ENCODE assay signal across 11 mouse cellular contexts in genomic region chr19:24845007-24845546, GRCm38 (mm10). TPM values are rescaled to one million over a fixed set of nuclear protein-coding genes. Genes with fewer than 3 reads are reported as not detected.
A peak's percentile ranks its signal among the peaks of the same experiment; 100 is the strongest.
DNase-seq lines count a peak whose midpoint lies in the region; ATAC-seq lines count a peak whose summit lies in the region.
"Had no signal": no experiment of that assay in that cellular context is flagged by ENCODE, and none has a peak within 500 bp of the region (broad histone marks: within the 10 kb centered on the region; RNA-seq: fewer than 3 reads in every experiment).

No protein-coding gene starts in this region.

- peaks cover 15% of the 10 kb centered on the region for H3K4me1 ChIP-seq in lung, embryonic 16.5 days (replicated peaks; ENCODE audit: control insufficient read depth, insufficient read depth, low read length)
- peaks cover 8% of the 10 kb centered on the region for H3K4me1 ChIP-seq in forebrain, embryonic 14.5 days (ENCODE audit: control insufficient read depth, insufficient read depth, low read length)
- H3K4me1 ChIP-seq in stomach, embryonic 16.5 days (ENCODE audit: control insufficient read depth, insufficient read depth, low read length) = peaks cover 34% of the 10 kb centered on the region

- WGBS in lung, embryonic 16.5 days = 21% methylated on average over 7 of the region's 7 CpGs
- WGBS in forebrain, embryonic 14.5 days = 34% methylated on average over 7 of the region's 7 CpGs
- WGBS in stomach, embryonic 16.5 days = 20% methylated on average over 7 of the region's 7 CpGs

- no peaks in the 10 kb centered on the region for H3K9me3 ChIP-seq in lung, embryonic 16.5 days (ENCODE audit: control insufficient read depth, low read length)
- H3K9me3 ChIP-seq in forebrain, embryonic 14.5 days (replicated peaks; ENCODE audit: control insufficient read depth, low read length) = no peaks in the 10 kb centered on the region
- no peaks in the 10 kb centered on the region for H3K9me3 ChIP-seq in stomach, embryonic 16.5 days (replicated peaks; ENCODE audit: control insufficient read depth, low read length)

- no peak overlapping the region for H3K4me3 ChIP-seq in lung, embryonic 16.5 days (ENCODE audit: low read length)
- no peak overlapping the region for H3K4me3 ChIP-seq in forebrain, embryonic 14.5 days (ENCODE audit: low read depth, low read length)
- H3K4me3 ChIP-seq in stomach, embryonic 16.5 days (replicated peaks; ENCODE audit: low read length) = no peak overlapping the region

- no peaks in the 10 kb centered on the region for H3K27me3 ChIP-seq in lung, embryonic 16.5 days (ENCODE audit: control insufficient read depth, insufficient read depth, low read depth, low read length)
- H3K27me3 ChIP-seq in forebrain, embryonic 14.5 days (replicated peaks; ENCODE audit: control insufficient read depth, insufficient read depth, low read length) = no peaks in the 10 kb centered on the region
- H3K27me3 ChIP-seq in stomach, embryonic 16.5 days (ENCODE audit: control insufficient read depth, insufficient read depth, low read length) = no peaks in the 10 kb centered on the region

- 0 out of 2 replicates have a peak overlapping the region, but pooled peaks have one; percentile 33 for H3K27ac ChIP-seq in lung, embryonic 16.5 days (ENCODE audit: low read length)
- no peak overlapping the region for H3K27ac ChIP-seq in forebrain, embryonic 14.5 days (ENCODE audit: low read depth, low read length)
- peak overlapping the region; percentile 75 for H3K27ac ChIP-seq in stomach, embryonic 16.5 days (ENCODE audit: low read length)

- DNase-seq in lung, adult 18-20 months = no peak
- peak; percentile 81 for DNase-seq in forebrain, embryonic 14.5 days (ENCODE audit: low spot score)
- peak; percentile 10 for DNase-seq in lung, postnatal 10 days
- no peak for DNase-seq in left cerebral cortex, postnatal 14 days (ENCODE audit: low spot score in 2 of 2)
- DNase-seq in frontal cortex, postnatal 25 days (ENCODE audit: low spot score in 2 of 2) = no peak
- DNase-seq: adrenal gland, postnatal 36 days had no signal

- peak overlapping the region; percentile 21; the same call in 1 of the 2 replicates for H3K4me2 ChIP-seq in lung, embryonic 16.5 days (ENCODE audit: low read depth, low read length)
- no peak overlapping the region for H3K4me2 ChIP-seq in forebrain, embryonic 14.5 days (ENCODE audit: low read length)
- H3K4me2 ChIP-seq in stomach, embryonic 16.5 days (ENCODE audit: low read depth, low read length) = peak overlapping the region; percentile 4; the same call in 1 of the 2 replicates

- intact Hi-C loops in left cerebral cortex, postnatal 14 days (cut with DNase I) = no loop called here

- peak; percentile 87 for ATAC-seq in lung, embryonic 16.5 days (ENCODE audit: low read depth)
- peak; percentile 83 for ATAC-seq in forebrain, embryonic 14.5 days
- ATAC-seq in stomach, embryonic 16.5 days (ENCODE audit: insufficient read depth, low FRiP score) = peak; percentile 84
- ATAC-seq in cerebellum, adult (ENCODE audit: insufficient number of reproducible peaks, low FRiP score, low TSS enrichment) = no peak

- no peak overlapping the region for H3K9ac ChIP-seq in lung, embryonic 16.5 days (ENCODE audit: low read length)
- H3K9ac ChIP-seq in forebrain, embryonic 14.5 days (ENCODE audit: low read length) = no peak overlapping the region
- H3K9ac ChIP-seq in stomach, embryonic 16.5 days (ENCODE audit: low read length) = no peak overlapping the region

- 0 out of 2 replicates have a peak, but pooled peaks cover 2% of the 10 kb centered on the region for H3K36me3 ChIP-seq in lung, embryonic 16.5 days (ENCODE audit: control insufficient read depth, insufficient read depth, low read length)
- H3K36me3 ChIP-seq in forebrain, embryonic 14.5 days (ENCODE audit: control insufficient read depth, insufficient read depth, low read length) = no peaks in the 10 kb centered on the region
- no peaks in the 10 kb centered on the region for H3K36me3 ChIP-seq in stomach, embryonic 16.5 days (ENCODE audit: control insufficient read depth, insufficient read depth, low read length)

RNA-seq across cellular contexts. Expression of gene Pgm5, which starts 16.6 kb away (rescaled TPM):
- 2.5 and 2.9 TPM in 2 replicates for polyA plus RNA-seq in lung, embryonic 16.5 days (2015; fragmentation: Nextera tagmentation; extraction: Ambion mirVana)
- polyA plus RNA-seq in forebrain, embryonic 14.5 days (2014; fragmentation: Nextera tagmentation; extraction: Ambion mirVana) = 0.25 and 0.36 TPM in 2 replicates
- polyA plus RNA-seq in stomach, embryonic 16.5 days (2015; fragmentation: Nextera tagmentation; extraction: Ambion mirVana) = 7.3 and 10.5 TPM in 2 replicates
- total RNA-seq in left cerebral cortex, postnatal 14 days (2021) = 1 to 10 TPM; 3.3 TPM

RNA-seq across cellular contexts. Expression of gene Gm10053, which starts 30.4 kb away (rescaled TPM):
- 175 and 190 TPM in 2 replicates for polyA plus RNA-seq in lung, embryonic 16.5 days (2015; fragmentation: Nextera tagmentation; extraction: Ambion mirVana)
- 238 and 267 TPM in 2 replicates for polyA plus RNA-seq in forebrain, embryonic 14.5 days (2014; fragmentation: Nextera tagmentation; extraction: Ambion mirVana)
- polyA plus RNA-seq in stomach, embryonic 16.5 days (2015; fragmentation: Nextera tagmentation; extraction: Ambion mirVana) = 239 and 241 TPM in 2 replicates
- total RNA-seq in left cerebral cortex, postnatal 14 days (2021) = 100 to 1,000 TPM; 249 to 252 TPM

RNA-seq across cellular contexts. Expression of gene Foxd4, which starts 55.9 kb away (rescaled TPM):
- not detected in 2 replicates for polyA plus RNA-seq in lung, embryonic 16.5 days (2015; fragmentation: Nextera tagmentation; extraction: Ambion mirVana)
- not detected in 2 replicates for polyA plus RNA-seq in forebrain, embryonic 14.5 days (2014; fragmentation: Nextera tagmentation; extraction: Ambion mirVana)
- 0.10 TPM in 1 of 2 replicates, not detected in the other for polyA plus RNA-seq in stomach, embryonic 16.5 days (2015; fragmentation: Nextera tagmentation; extraction: Ambion mirVana)
- not detected for total RNA-seq in left cerebral cortex, postnatal 14 days (2021)
- total RNA-seq: adrenal gland, postnatal 36 days had no signal
- polyA plus RNA-seq: limb, embryonic 11.5 days; testis, adult 2 months had no signal

Comparison
In these comparisons a context has a peak if more than half of its experiments do, and no peak if none do; other contexts are left out.
1. DNase-seq: peak in forebrain, embryonic 14.5 days (single experiment) and lung, postnatal 10 days (single experiment); none in lung, adult 18-20 months (0 of 2), left cerebral cortex, postnatal 14 days (0 of 2) and frontal cortex, postnatal 25 days (0 of 2).